Mouse (Mus musculus) kidney, postnatal 0 days (tissue): ENCODE measurements around the gene Lmx1b. TPM values are rescaled to one million over a fixed set of nuclear protein-coding genes. Genes with fewer than 3 reads are reported as not detected.

Experiments
- ATAC-seq: fragments of 200-750 bp; cut with Nextera tagmentation; replicated peaks from 2 replicates; pipeline ENCODE4 v1.8.0; 2017; ENCODE audit warnings: low read depth, moderate number of reproducible peaks, moderate TSS enrichment, moderate library complexity; ENCODE audit not compliant: low FRiP score
- DNase-seq: peaks from one replicate; pipeline ENCODE4 v3.0.0-alpha.2; 2016; ENCODE audit warnings: low spot score
- H3K27ac ChIP-seq: fragments of 300-500 bp; sonication (generic); 2 replicates; pipeline ENCODE4 v1.5.1; 2014; ENCODE audit warnings: mild to moderate bottlenecking
- H3K27me3 ChIP-seq: fragments of 300-500 bp; sonication (generic); 2 replicates; pipeline ENCODE4 v1.6.1; 2014; ENCODE audit warnings: low read length, mixed read lengths; ENCODE audit not compliant: insufficient read depth
- H3K36me3 ChIP-seq: fragments of 300-500 bp; sonication (generic); 2 replicates; pipeline ENCODE4 v1.6.1; 2014; ENCODE audit warnings: low read length, mixed read lengths; ENCODE audit not compliant: insufficient read depth
- H3K4me1 ChIP-seq: fragments of 300-500 bp; sonication (generic); replicated peaks from 2 replicates; pipeline ENCODE4 v1.6.1; 2014; ENCODE audit warnings: antibody characterized with exemption, low read length, mixed read lengths; ENCODE audit not compliant: insufficient read depth
- H3K4me2 ChIP-seq: fragments of 300-500 bp; sonication (generic); 2 replicates; pipeline ENCODE4 v1.6.1; 2014; ENCODE audit warnings: mild to moderate bottlenecking, low read length, moderate library complexity, mixed read lengths
- H3K4me3 ChIP-seq: fragments of 300-500 bp; sonication (generic); replicated peaks from 2 replicates; pipeline ENCODE4 v1.5.1; 2014; ENCODE audit warnings: low read depth, low read length
- H3K9ac ChIP-seq: fragments of 300-500 bp; sonication (generic); 2 replicates; pipeline ENCODE4 v1.6.1; 2014; ENCODE audit warnings: low read depth, low read length
- H3K9me3 ChIP-seq: fragments of 300-500 bp; sonication (generic); replicated peaks from 2 replicates; pipeline ENCODE4 v1.6.1; 2016; ENCODE audit warnings: low read length, inconsistent platforms, mixed read lengths
- CTCF ChIP-seq: IDR thresholded peaks from 2 replicates; pipeline ENCODE4 v1.5.1; 2016; ENCODE audit warnings: antibody characterized with exemption, low read depth, mild to moderate bottlenecking, moderate library complexity
- WGBS: fragments of 180-500 bp; shearing (Covaris S2); extraction: QIAGEN DNeasy Blood & Tissue Kit; methylation state at CpG from one replicate; pipeline ENCODE4 v1.1.7; 2014; 5-methylcytosine and 5-hydroxymethylcytosine counted together
- polyA plus RNA-seq: library from polyadenylated mRNA; unstranded; fragments of >200 nt; fragmentation: Nextera tagmentation; extraction: Ambion mirVana; gene quantifications from 2 replicates; pipeline ENCODE4 v1.2.1, GENCODE M21; 2015

The Lmx1b gene
- polyA plus RNA-seq, 1 experiment from 2014 or later: 0.88 TPM

- Histone ChIP-seq H3K27ac (no peak overlapping the region), H3K4me1 (no peaks in the 10 kb centered on the region), H3K36me3 (no peaks in the 10 kb centered on the region), H3K4me2 (no peak overlapping the region), H3K9ac (no peak overlapping the region), H3K4me3 (no peak overlapping the region), H3K9me3 (no peaks in the 10 kb centered on the region), H3K27me3 (peaks cover 13% of the 10 kb centered on the region)
- 62% methylated on average over 4 of the region's 4 CpGs for WGBS
- TF ChIP-seq CTCF: no peak
- ATAC-seq (no peak), DNase-seq (no peak)
These were observed 74.4 kb downstream of the Lmx1b start for GRCm38 (mm10) chr2:33565886-33566285.

- Histone ChIP-seq H3K4me2 (no peak overlapping the region), H3K4me3 (no peak overlapping the region), H3K9me3 (no peaks in the 10 kb centered on the region), H3K27me3 (0 out of 2 replicates have a peak, but pooled peaks cover 2% of the 10 kb centered on the region), H3K27ac (no peak overlapping the region), H3K9ac (no peak overlapping the region), H3K4me1 (no peaks in the 10 kb centered on the region), H3K36me3 (no peaks in the 10 kb centered on the region)
- 83% methylated on average over 9 of the region's 9 CpGs for WGBS
- DNase-seq (no peak), ATAC-seq (no peak)
- TF ChIP-seq CTCF: no peak
These were observed 75.6 kb downstream of the Lmx1b start for GRCm38 (mm10) chr2:33564748-33565147.

- no peak for ATAC-seq
- H3K4me2 ChIP-seq: peak overlapping the region; percentile 14; the same call in 1 of the 2 replicates
- 9% methylated on average over 6 of the region's 6 CpGs for WGBS
These were observed 80.6 kb downstream of the Lmx1b start for GRCm38 (mm10) chr2:33559752-33560151.

GRCm38 (mm10) chr2:33559334-33559733 is 81.0 kb downstream of the Lmx1b start:
- Histone ChIP-seq H3K4me1 (no peaks in the 10 kb centered on the region), H3K27ac (no peak overlapping the region), H3K9me3 (no peaks in the 10 kb centered on the region), H3K36me3 (no peaks in the 10 kb centered on the region), H3K9ac (no peak overlapping the region), H3K4me3 (no peak overlapping the region), H3K27me3 (no peaks in the 10 kb centered on the region), H3K4me2 (peak overlapping the region; percentile 14; the same call in 1 of the 2 replicates)
- DNase-seq (no peak), ATAC-seq (no peak)
- no peak for TF ChIP-seq CTCF
- 35% methylated on average over 7 of the region's 7 CpGs for WGBS

More at GRCm38 (mm10) chr2:33559752-33560151, 80.6 kb downstream of the Lmx1b start:
- no peak overlapping the region for H3K4me3 ChIP-seq
- peak; percentile 76 for DNase-seq
- peak; percentile 76 for TF ChIP-seq CTCF
- no peaks in the 10 kb centered on the region for H3K9me3 ChIP-seq
- H3K4me1 ChIP-seq: no peaks in the 10 kb centered on the region
- H3K36me3 ChIP-seq: no peaks in the 10 kb centered on the region
- no peak overlapping the region for H3K27ac ChIP-seq
- no peak overlapping the region for H3K9ac ChIP-seq
- no peaks in the 10 kb centered on the region for H3K27me3 ChIP-seq

GRCm38 (mm10) chr2:33558233-33558632 is 82.1 kb downstream of the Lmx1b start:
- H3K36me3 ChIP-seq: no peaks in the 10 kb centered on the region
- peak; percentile 99 for TF ChIP-seq CTCF
- H3K9me3 ChIP-seq: no peaks in the 10 kb centered on the region
- peak; percentile 87 for DNase-seq
- H3K27ac ChIP-seq: no peak overlapping the region
- no peaks in the 10 kb centered on the region for H3K27me3 ChIP-seq
- H3K9ac ChIP-seq: no peak overlapping the region
- ATAC-seq: no peak
- no peaks in the 10 kb centered on the region for H3K4me1 ChIP-seq
- whole genome bisulfite sequencing: 4% methylated on average over 6 of the region's 6 CpGs
- no peak overlapping the region for H3K4me2 ChIP-seq
- H3K4me3 ChIP-seq: no peak overlapping the region

- H3K9me3 ChIP-seq: no peaks in the 10 kb centered on the region
- ATAC-seq (no peak), DNase-seq (no peak)
- no peak overlapping the region for H3K4me3 ChIP-seq
- TF ChIP-seq CTCF: no peak
- no peak overlapping the region for H3K4me2 ChIP-seq
- no peaks in the 10 kb centered on the region for H3K36me3 ChIP-seq
- H3K9ac ChIP-seq: no peak overlapping the region
- H3K4me1 ChIP-seq: no peaks in the 10 kb centered on the region
- WGBS: 79% methylated on average over 8 of the region's 8 CpGs
- H3K27ac ChIP-seq: no peak overlapping the region
- no peaks in the 10 kb centered on the region for H3K27me3 ChIP-seq
These were observed 84.7 kb downstream of the Lmx1b start for GRCm38 (mm10) chr2:33555573-33555972.

- peak; percentile 48 for TF ChIP-seq CTCF
- Histone ChIP-seq H3K4me1 (no peaks in the 10 kb centered on the region), H3K4me3 (no peak overlapping the region), H3K27me3 (no peaks in the 10 kb centered on the region), H3K4me2 (no peak overlapping the region), H3K27ac (no peak overlapping the region), H3K36me3 (no peaks in the 10 kb centered on the region), H3K9ac (no peak overlapping the region), H3K9me3 (no peaks in the 10 kb centered on the region)
- ATAC-seq (no peak), DNase-seq (no peak)
- 54% methylated on average over 5 of the region's 5 CpGs for WGBS
These were observed 87.6 kb downstream of the Lmx1b start for GRCm38 (mm10) chr2:33552672-33553071.
